Mouse (Mus musculus): Measurements from ENCODE around the gene Pcca.
A peak's percentile ranks its signal among the peaks of the same experiment; 100 is the strongest.

The Pcca gene

GRCm38 (mm10) chr14:122836221-122836620, 302.1 kb downstream of the Pcca start:
- no peak for DNase-seq (ENCODE audit: low spot score)

- no peak for DNase-seq (ENCODE audit: low spot score)
These were observed 302.9 kb downstream of the Pcca start for GRCm38 (mm10) chr14:122837018-122837417.

- DNase-seq (ENCODE audit: low spot score): peak; percentile 25
These were observed 318.5 kb downstream of the Pcca start for GRCm38 (mm10) chr14:122852506-122853057.

GRCm38 (mm10) chr14:122859792-122860191, 325.7 kb downstream of the Pcca start:
- DNase-seq (ENCODE audit: low spot score): no peak

GRCm38 (mm10) chr14:122862623-122863022, 328.5 kb downstream of the Pcca start:
- DNase-seq (ENCODE audit: low spot score): no peak

GRCm38 (mm10) chr14:122865462-122866129, 331.5 kb downstream of the Pcca start:
- DNase-seq (ENCODE audit: low spot score): no peak

GRCm38 (mm10) chr14:122867531-122868285, 333.6 kb downstream of the Pcca start:
- no peak for DNase-seq (ENCODE audit: low spot score)

- no peak for DNase-seq (ENCODE audit: low spot score)
These were observed 335.7 kb downstream of the Pcca start for GRCm38 (mm10) chr14:122869831-122870230.

- DNase-seq (ENCODE audit: low spot score): no peak
These were observed 337.9 kb downstream of the Pcca start for GRCm38 (mm10) chr14:122871841-122872580.

GRCm38 (mm10) chr14:122872612-122873011, 338.5 kb downstream of the Pcca start:
- DNase-seq (ENCODE audit: low spot score): no peak

GRCm38 (mm10) chr14:122875056-122875455, 340.9 kb downstream of the Pcca start:
- no peak for DNase-seq (ENCODE audit: low spot score)

- no peak for DNase-seq (ENCODE audit: low spot score)
These were observed 341.5 kb downstream of the Pcca start for GRCm38 (mm10) chr14:122875636-122876035.

GRCm38 (mm10) chr14:122876163-122876562, 342.0 kb downstream of the Pcca start:
- DNase-seq (ENCODE audit: low spot score): peak; percentile 70

- DNase-seq (ENCODE audit: low spot score): no peak
These were observed 342.6 kb downstream of the Pcca start for GRCm38 (mm10) chr14:122876723-122877122.

GRCm38 (mm10) chr14:122877787-122878186, 343.7 kb downstream of the Pcca start:
- DNase-seq (ENCODE audit: low spot score): no peak

- DNase-seq (ENCODE audit: low spot score): no peak
These were observed 346.2 kb downstream of the Pcca start for GRCm38 (mm10) chr14:122880291-122880690.

- DNase-seq (ENCODE audit: low spot score): no peak
These were observed 347.6 kb downstream of the Pcca start for GRCm38 (mm10) chr14:122881699-122882098.

GRCm38 (mm10) chr14:122882201-122882639, 348.1 kb downstream of the Pcca start:
- no peak for DNase-seq (ENCODE audit: low spot score)

- no peak for DNase-seq (ENCODE audit: low spot score)
These were observed 348.8 kb downstream of the Pcca start for GRCm38 (mm10) chr14:122882795-122883409.

- no peak for DNase-seq (ENCODE audit: low spot score)
These were observed 349.3 kb downstream of the Pcca start for GRCm38 (mm10) chr14:122883410-122883806.

GRCm38 (mm10) chr14:122883821-122884584, 349.9 kb downstream of the Pcca start:
- no peak for DNase-seq (ENCODE audit: low spot score)

Measured in T-cell, adult 2 months (primary cell).